Mouse (Mus musculus) limb, embryonic 14.5 days (tissue): ENCODE measurements at regions not wholly inside any gene's neighbourhood (a gene's known extent, or its start where the extent isn't known, plus 50 kb on each side); places are given as distances from the start of the nearest gene placed in this dataset.

Experiments
- ATAC-seq: fragments of 200-750 bp; cut with Nextera tagmentation; 2 replicates; pipeline ENCODE4 v1.8.0; 2017; ENCODE audit warnings: low read depth, moderate number of reproducible peaks, moderate TSS enrichment; ENCODE audit not compliant: low FRiP score
- DNase-seq: peaks from one replicate; pipeline ENCODE4 v3.0.0-alpha.2; 2015; ENCODE audit warnings: low spot score
- H3K27ac ChIP-seq: fragments of 300-500 bp; sonication (generic); replicated peaks from 2 replicates; pipeline ENCODE4 v1.5.1; 2014; ENCODE audit warnings: low read depth, mild to moderate bottlenecking, low read length, moderate library complexity, mixed read lengths
- H3K27me3 ChIP-seq: fragments of 300-500 bp; sonication (generic); 2 replicates; pipeline ENCODE4 v1.6.1; 2014; ENCODE audit warnings: low read length, mixed read lengths; ENCODE audit not compliant: control insufficient read depth, insufficient read depth
- H3K36me3 ChIP-seq: fragments of 300-500 bp; sonication (generic); 2 replicates; pipeline ENCODE4 v1.6.1; 2014; ENCODE audit warnings: mild to moderate bottlenecking, low read length, moderate library complexity, mixed read lengths; ENCODE audit not compliant: control insufficient read depth, insufficient read depth
- H3K4me1 ChIP-seq: fragments of 300-500 bp; sonication (generic); 2 replicates; pipeline ENCODE4 v1.6.1; 2014; ENCODE audit warnings: antibody characterized with exemption, low read length, mixed read lengths; ENCODE audit not compliant: control insufficient read depth, insufficient read depth
- H3K4me2 ChIP-seq: fragments of 300-500 bp; sonication (generic); replicated peaks from 2 replicates; pipeline ENCODE4 v1.6.1; 2014; ENCODE audit warnings: low read depth, mild to moderate bottlenecking, low read length, moderate library complexity; ENCODE audit not compliant: severe bottlenecking
- H3K4me3 ChIP-seq: fragments of 300-500 bp; sonication (generic); replicated peaks from 2 replicates; pipeline ENCODE4 v1.5.1; 2014; ENCODE audit warnings: low read length
- H3K9ac ChIP-seq: fragments of 300-500 bp; sonication (generic); 2 replicates; pipeline ENCODE4 v1.6.1; 2014; ENCODE audit warnings: mild to moderate bottlenecking, low read depth, low read length, moderate library complexity; ENCODE audit not compliant: severe bottlenecking
- H3K9me3 ChIP-seq: fragments of 300-500 bp; sonication (generic); 2 replicates; pipeline ENCODE4 v1.6.1; 2016; ENCODE audit warnings: low read length; ENCODE audit not compliant: control insufficient read depth
- POLR2A ChIP-seq: fragments of 200-500 bp; IDR thresholded peaks from 2 replicates; pipeline ENCODE4 v1.8.0; 2012; ENCODE audit warnings: inconsistent platforms, mild to moderate bottlenecking, moderate library complexity, borderline replicate concordance; ENCODE audit not compliant: insufficient read depth, insufficient read length; ENCODE audit errors: extremely low read depth
- WGBS: fragments of 180-500 bp; shearing (Covaris S2); extraction: QIAGEN DNeasy Blood & Tissue Kit; methylation state at CpG from one replicate; pipeline ENCODE4 v1.1.7; 2014; 5-methylcytosine and 5-hydroxymethylcytosine counted together

DNA sequence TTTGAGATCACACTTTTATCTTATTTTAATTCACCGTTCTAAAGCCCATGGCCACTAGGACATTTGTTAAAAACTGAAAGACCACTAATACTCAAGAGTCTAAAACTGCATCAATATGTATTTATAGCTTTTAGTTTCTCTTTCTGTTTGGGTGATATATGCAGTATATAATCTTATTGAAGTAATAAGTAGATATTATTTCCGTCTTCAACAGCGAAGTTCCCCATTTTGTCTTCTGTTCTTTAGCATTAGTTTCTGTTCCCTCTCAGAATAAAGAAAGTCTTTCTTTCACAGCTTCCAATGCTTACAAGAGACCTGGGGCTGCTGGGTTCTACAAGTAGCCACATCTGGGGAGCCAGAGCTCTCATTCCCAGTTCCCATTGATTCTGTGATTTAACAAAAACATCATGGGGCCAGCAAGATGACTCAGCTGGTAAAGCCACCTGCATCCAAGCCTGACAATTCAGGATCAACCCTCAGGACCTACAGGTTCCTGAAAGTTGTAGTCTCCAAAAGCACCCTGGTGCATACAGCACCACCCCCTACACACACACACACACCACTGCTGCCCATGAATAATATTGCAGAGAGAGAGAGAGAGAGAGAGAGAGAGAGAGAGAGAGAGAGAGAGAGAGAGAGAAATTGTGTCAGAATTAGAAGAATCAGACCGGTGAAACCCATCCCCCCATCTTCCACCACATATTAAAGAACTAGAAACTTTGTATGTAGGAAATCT lies 93.0 kb downstream of the Cog6 start:
- Histone ChIP-seq H3K4me1 (no peaks in the 10 kb centered on the region), H3K36me3 (no peaks in the 10 kb centered on the region), H3K27me3 (no peaks in the 10 kb centered on the region), H3K9ac (no peak overlapping the region), H3K4me2 (no peak overlapping the region), H3K9me3 (0 out of 2 replicates have a peak, but pooled peaks cover 4% of the 10 kb centered on the region), H3K27ac (no peak overlapping the region), H3K4me3 (no peak overlapping the region)
- DNase-seq (no peak), ATAC-seq (no peak)
- TF ChIP-seq POLR2A: no peak
- WGBS: 93% methylated on average over 4 of the region's 4 CpGs

DNA sequence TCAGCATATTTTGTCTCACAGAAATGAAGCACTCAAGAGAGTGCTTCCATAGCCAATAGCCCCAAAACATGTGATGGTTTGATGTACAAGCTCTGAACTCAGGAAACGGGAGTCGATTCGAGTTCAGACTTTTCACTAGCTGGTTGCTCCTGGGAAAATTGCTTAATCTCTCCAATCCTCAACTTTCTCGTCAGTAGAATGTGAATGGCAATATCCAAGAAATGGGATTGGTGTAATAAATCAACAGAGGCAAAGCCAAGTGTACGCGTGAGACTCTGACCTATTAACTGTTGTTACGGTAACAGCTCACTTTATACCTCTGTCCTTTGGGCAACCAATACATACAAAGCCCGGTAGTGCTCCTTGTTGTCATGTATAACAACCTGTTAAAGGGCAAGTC lies 94.6 kb downstream of the Cog6 start:
- Histone ChIP-seq H3K27me3 (no peaks in the 10 kb centered on the region), H3K9ac (no peak overlapping the region), H3K9me3 (peaks cover 10% of the 10 kb centered on the region; the same call in 1 of the 2 replicates), H3K4me2 (no peak overlapping the region), H3K36me3 (no peaks in the 10 kb centered on the region), H3K4me3 (no peak overlapping the region), H3K4me1 (no peaks in the 10 kb centered on the region), H3K27ac (no peak overlapping the region)
- no peak for TF ChIP-seq POLR2A
- DNase-seq: no peak
- ATAC-seq: no peak
- 77% methylated on average over 8 of the region's 8 CpGs for WGBS

DNA sequence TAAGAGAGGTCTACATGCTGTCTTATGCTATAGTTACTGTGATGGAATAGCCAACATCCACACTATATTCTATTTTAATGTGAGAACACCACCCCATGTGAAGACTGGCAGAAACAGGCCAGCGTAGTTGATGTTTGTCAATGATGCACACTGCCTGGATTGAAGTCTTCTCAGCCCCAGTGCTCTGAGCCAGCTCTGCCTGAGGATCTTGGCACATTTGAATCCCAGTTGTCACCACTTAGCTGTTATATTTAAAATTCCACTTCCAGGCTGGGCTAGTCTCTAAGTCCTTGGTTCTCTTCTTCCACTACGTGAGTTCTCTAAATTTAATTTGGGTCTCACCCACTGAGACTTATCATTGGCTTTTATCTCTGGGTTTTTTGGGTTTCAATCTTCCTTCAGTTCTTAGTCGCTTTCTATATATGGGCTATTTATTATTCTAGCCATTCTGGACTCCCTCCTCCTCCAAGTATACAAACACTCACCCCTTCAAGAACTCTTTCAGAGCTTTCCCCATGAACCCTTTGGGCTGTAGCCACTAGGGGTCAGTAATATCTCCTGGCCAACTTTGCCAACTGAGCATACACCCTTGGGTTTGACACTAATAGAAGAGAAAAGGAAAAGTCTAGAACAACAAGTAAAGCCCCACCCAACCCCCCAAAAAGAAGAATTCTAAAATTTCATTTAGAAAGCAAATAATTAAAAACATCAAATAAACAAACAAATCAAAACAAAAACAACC lies 110.0 kb downstream of the Cog6 start:
- Histone ChIP-seq H3K9ac (no peak overlapping the region), H3K4me3 (no peak overlapping the region), H3K27ac (no peak overlapping the region), H3K27me3 (no peaks in the 10 kb centered on the region), H3K4me1 (no peaks in the 10 kb centered on the region), H3K36me3 (no peaks in the 10 kb centered on the region), H3K4me2 (no peak overlapping the region), H3K9me3 (no peaks in the 10 kb centered on the region)
- 96% methylated on average over 3 of the region's 3 CpGs for WGBS
- no peak for TF ChIP-seq POLR2A
- DNase-seq (no peak), ATAC-seq (no peak)

DNA sequence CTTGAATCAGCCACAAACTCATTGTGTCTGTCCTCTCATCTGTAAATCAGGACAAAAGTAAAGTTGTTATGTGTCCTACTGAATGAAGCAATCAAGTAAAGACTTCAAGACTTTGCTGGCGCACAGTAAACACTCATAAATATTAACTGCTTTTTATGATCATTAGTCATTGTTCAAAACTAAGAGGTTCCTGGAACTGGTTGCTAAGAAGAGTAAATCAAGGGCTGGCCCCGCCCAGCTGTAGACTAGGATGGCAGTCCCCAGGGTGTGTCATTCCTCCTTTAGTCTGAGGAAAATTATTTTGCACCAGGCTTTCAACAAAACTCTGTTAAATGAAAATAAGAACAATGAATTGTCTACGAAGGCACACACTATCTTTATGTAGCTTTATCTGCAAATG lies 113.0 kb downstream of the Cog6 start:
- H3K4me3 ChIP-seq: no peak overlapping the region
- no peak overlapping the region for H3K27ac ChIP-seq
- no peaks in the 10 kb centered on the region for H3K36me3 ChIP-seq
- no peaks in the 10 kb centered on the region for H3K27me3 ChIP-seq
- no peaks in the 10 kb centered on the region for H3K4me1 ChIP-seq
- no peak for TF ChIP-seq POLR2A
- H3K9ac ChIP-seq: no peak overlapping the region
- ATAC-seq (no peak), DNase-seq (no peak)
- 73% methylated on average over 3 of the region's 3 CpGs for WGBS
- H3K9me3 ChIP-seq: no peaks in the 10 kb centered on the region
- H3K4me2 ChIP-seq: no peak overlapping the region

DNA sequence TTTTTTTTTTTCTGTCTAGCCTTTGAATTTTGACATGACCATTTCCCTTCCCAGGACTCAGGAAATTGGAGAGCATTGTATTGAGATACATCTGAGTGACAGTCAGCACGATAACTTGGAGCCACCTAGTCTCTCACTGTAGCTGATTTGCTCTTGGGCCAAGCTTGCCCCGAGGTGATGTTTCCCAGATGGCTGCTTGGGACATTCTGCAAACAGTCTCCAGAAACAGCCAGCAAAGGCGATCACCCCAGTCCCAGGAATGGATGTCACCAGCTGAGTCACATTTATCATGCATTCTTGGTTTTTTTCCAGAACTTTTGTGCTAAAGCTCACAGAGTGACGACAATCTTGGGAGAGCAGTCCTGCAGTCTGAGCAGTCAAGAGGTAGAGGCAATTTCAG lies 119.4 kb downstream of the Cog6 start:
- WGBS: 55% methylated on average over 4 of the region's 4 CpGs
- no peaks in the 10 kb centered on the region for H3K4me1 ChIP-seq
- H3K36me3 ChIP-seq: no peaks in the 10 kb centered on the region
- no peak overlapping the region for H3K4me2 ChIP-seq
- H3K27me3 ChIP-seq: no peaks in the 10 kb centered on the region
- H3K4me3 ChIP-seq: no peak overlapping the region
- peak; percentile 11 for DNase-seq
- no peaks in the 10 kb centered on the region for H3K9me3 ChIP-seq
- TF ChIP-seq POLR2A: no peak
- H3K27ac ChIP-seq: no peak overlapping the region
- no peak overlapping the region for H3K9ac ChIP-seq
- ATAC-seq: no peak
